Mouse (Mus musculus): ENCODE data around the gene Rufy4. TPM values are rescaled to one million over a fixed set of nuclear protein-coding genes. Genes with fewer than 3 reads are reported as not detected.

Rufy4 gene
- polyA plus RNA-seq, 1 experiment from 2014 or later, result 0.12 TPM

GRCm38 (mm10) chr1:74179624-74180408, 54.5 kb downstream of the Rufy4 start:
- peak; percentile 63; the same call in 1 of the 2 replicates for ATAC-seq

GRCm38 (mm10) chr1:74181462-74181861, 56.1 kb downstream of the Rufy4 start:
- Histone ChIP-seq H3K27ac (ENCODE audit: low read length) (no peak overlapping the region), H3K9me3 (ENCODE audit: control insufficient read depth, low read length) (no peaks in the 10 kb centered on the region), H3K9ac (ENCODE audit: low read depth, low read length) (no peak overlapping the region), H3K4me3 (ENCODE audit: low read length) (no peak overlapping the region), H3K4me2 (ENCODE audit: low read depth, low read length) (no peak overlapping the region), H3K36me3 (ENCODE audit: control insufficient read depth, insufficient read depth, low read length) (no peaks in the 10 kb centered on the region), H3K27me3 (replicated peaks; ENCODE audit: control insufficient read depth, insufficient read depth, low read length) (no peaks in the 10 kb centered on the region), H3K4me1 (ENCODE audit: control insufficient read depth, insufficient read depth, low read length) (peaks cover 3% of the 10 kb centered on the region; the same call in 1 of the 2 replicates)
- peak; percentile 58 for ATAC-seq
- 47% methylated on average over 2 of the region's 2 CpGs for WGBS

More at GRCm38 (mm10) chr1:74179624-74180408, 54.5 kb downstream of the Rufy4 start:
- no peaks in the 10 kb centered on the region for H3K27me3 ChIP-seq (replicated peaks; ENCODE audit: control insufficient read depth, insufficient read depth, low read length)
- H3K36me3 ChIP-seq (ENCODE audit: control insufficient read depth, insufficient read depth, low read length), result no peaks in the 10 kb centered on the region
- no peak overlapping the region for H3K4me2 ChIP-seq (ENCODE audit: low read depth, low read length)
- 46% methylated on average over 9 of the region's 9 CpGs for WGBS
- no peaks in the 10 kb centered on the region for H3K9me3 ChIP-seq (ENCODE audit: control insufficient read depth, low read length)
- H3K4me1 ChIP-seq (ENCODE audit: control insufficient read depth, insufficient read depth, low read length), result peaks cover 7% of the 10 kb centered on the region
- H3K4me3 ChIP-seq (ENCODE audit: low read length), result no peak overlapping the region
- H3K27ac ChIP-seq (ENCODE audit: low read length), result peak overlapping the region; percentile 10; the same call in 1 of the 2 replicates
- no peak overlapping the region for H3K9ac ChIP-seq (ENCODE audit: low read depth, low read length)

DNA sequence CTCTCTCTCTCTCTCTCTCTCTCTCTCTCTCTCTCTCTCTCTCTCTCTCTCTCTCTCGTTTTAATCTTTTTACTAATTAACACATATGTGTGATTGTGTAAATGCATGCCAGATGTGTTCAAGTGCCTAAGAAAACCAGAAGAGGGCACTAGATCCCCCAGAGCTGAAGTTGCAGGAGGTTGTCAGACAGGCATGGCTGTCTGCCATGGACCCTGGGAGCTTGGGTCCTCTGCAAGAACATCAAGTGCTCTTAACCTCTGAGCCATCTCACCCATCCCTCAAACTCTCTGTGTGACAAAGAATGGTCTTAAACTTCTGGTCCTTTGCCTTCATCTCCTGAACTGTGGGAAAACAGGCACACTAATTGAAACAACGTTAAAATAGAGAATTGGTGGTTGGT, 57.7 kb downstream of the Rufy4 start:
- H3K9me3 ChIP-seq (ENCODE audit: control insufficient read depth, low read length), result no peaks in the 10 kb centered on the region
- H3K4me3 ChIP-seq (ENCODE audit: low read length), result no peak overlapping the region
- WGBS, result 65% methylated on average over 2 of the region's 2 CpGs
- H3K36me3 ChIP-seq (ENCODE audit: control insufficient read depth, insufficient read depth, low read length), result no peaks in the 10 kb centered on the region
- peaks cover 3% of the 10 kb centered on the region; the same call in 1 of the 2 replicates for H3K4me1 ChIP-seq (ENCODE audit: control insufficient read depth, insufficient read depth, low read length)
- no peak overlapping the region for H3K27ac ChIP-seq (ENCODE audit: low read length)
- H3K4me2 ChIP-seq (ENCODE audit: low read depth, low read length), result no peak overlapping the region
- no peak for ATAC-seq
- no peaks in the 10 kb centered on the region for H3K27me3 ChIP-seq (replicated peaks; ENCODE audit: control insufficient read depth, insufficient read depth, low read length)
- H3K9ac ChIP-seq (ENCODE audit: low read depth, low read length), result no peak overlapping the region

DNA sequence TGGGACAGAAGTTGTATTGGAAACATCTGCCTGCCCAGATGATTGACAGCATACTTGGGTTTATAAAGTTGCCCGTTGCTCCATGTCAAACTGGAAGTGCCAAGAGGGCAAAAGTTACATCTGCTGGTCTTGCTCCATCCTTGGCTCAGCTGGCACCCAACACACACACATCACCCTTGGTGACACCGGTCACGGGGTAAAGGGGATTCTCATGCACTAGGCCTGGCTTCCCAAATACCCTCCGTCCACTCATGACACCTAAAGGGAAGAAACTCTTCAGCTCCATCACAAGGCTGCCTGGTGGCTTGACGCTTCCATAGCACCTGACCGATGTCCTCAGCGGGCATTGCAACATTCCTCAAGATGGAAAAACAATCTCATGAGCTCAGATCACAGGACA, 65.1 kb downstream of the Rufy4 start:
- H3K9ac ChIP-seq (ENCODE audit: low read depth, low read length), result no peak overlapping the region
- no peaks in the 10 kb centered on the region for H3K36me3 ChIP-seq (ENCODE audit: control insufficient read depth, insufficient read depth, low read length)
- no peak overlapping the region for H3K4me3 ChIP-seq (ENCODE audit: low read length)
- H3K4me1 ChIP-seq (ENCODE audit: control insufficient read depth, insufficient read depth, low read length), result no peaks in the 10 kb centered on the region
- no peak overlapping the region for H3K4me2 ChIP-seq (ENCODE audit: low read depth, low read length)
- no peak overlapping the region for H3K27ac ChIP-seq (ENCODE audit: low read length)
- WGBS, result 89% methylated on average over 7 of the region's 7 CpGs
- no peaks in the 10 kb centered on the region for H3K27me3 ChIP-seq (replicated peaks; ENCODE audit: control insufficient read depth, insufficient read depth, low read length)
- no peaks in the 10 kb centered on the region for H3K9me3 ChIP-seq (ENCODE audit: control insufficient read depth, low read length)
- no peak for ATAC-seq

- H3K4me2 ChIP-seq (ENCODE audit: low read depth, low read length), result no peak overlapping the region
- no peak for ATAC-seq
- WGBS, result 69% methylated on average over 2 of the region's 2 CpGs
Measured at GRCm38 (mm10) chr1:74192711-74193110, 67.4 kb downstream of the Rufy4 start.

DNA sequence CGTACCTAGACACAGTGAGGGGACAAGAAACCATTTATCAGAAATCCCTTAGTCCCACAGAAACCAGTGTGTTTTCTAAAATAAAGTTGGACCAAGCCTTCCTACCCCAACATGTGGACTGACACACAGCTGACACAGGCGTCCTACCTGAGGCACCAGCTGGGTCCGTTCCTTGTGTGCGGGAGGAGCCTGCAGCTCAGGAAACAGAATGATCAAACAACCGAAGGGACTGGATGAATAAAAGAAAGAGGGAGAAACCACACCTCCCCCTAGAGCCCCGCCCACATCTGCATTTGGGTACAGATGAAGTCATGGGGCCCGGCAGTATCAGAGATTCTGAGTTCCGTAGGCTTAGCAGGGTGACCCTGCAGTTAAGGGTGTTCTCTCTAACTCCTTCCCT, 69.1 kb downstream of the Rufy4 start, which contains the start of gene Cxcr1:
Cxcr1 (minus strand) TSS at position 187 of the 400 bp plus-strand sequence.
- H3K4me1 ChIP-seq (ENCODE audit: control insufficient read depth, insufficient read depth, low read length), result peaks cover 8% of the 10 kb centered on the region
- WGBS, result 67% methylated on average over 8 of the region's 8 CpGs
- H3K4me3 ChIP-seq (ENCODE audit: low read length), result no peak within 1 kb of the TSS
- H3K36me3 ChIP-seq (ENCODE audit: control insufficient read depth, insufficient read depth, low read length), result no peaks in the 10 kb centered on the region
- no peaks in the 10 kb centered on the region for H3K27me3 ChIP-seq (replicated peaks; ENCODE audit: control insufficient read depth, insufficient read depth, low read length)
- H3K9me3 ChIP-seq (ENCODE audit: control insufficient read depth, low read length), result no peaks in the 10 kb centered on the region
- no peak for ATAC-seq
- H3K27ac ChIP-seq (ENCODE audit: low read length), result no peak within 1 kb of the TSS
- no peak within 1 kb of the TSS for H3K4me2 ChIP-seq (ENCODE audit: low read depth, low read length)
- H3K9ac ChIP-seq (ENCODE audit: low read depth, low read length), result no peak within 1 kb of the TSS

More at GRCm38 (mm10) chr1:74192711-74193110, 67.4 kb downstream of the Rufy4 start:
- Histone ChIP-seq H3K9me3 (ENCODE audit: control insufficient read depth, low read length) (no peaks in the 10 kb centered on the region), H3K27ac (ENCODE audit: low read length) (no peak overlapping the region), H3K9ac (ENCODE audit: low read depth, low read length) (no peak overlapping the region), H3K4me1 (ENCODE audit: control insufficient read depth, insufficient read depth, low read length) (no peaks in the 10 kb centered on the region), H3K36me3 (ENCODE audit: control insufficient read depth, insufficient read depth, low read length) (no peaks in the 10 kb centered on the region), H3K27me3 (replicated peaks; ENCODE audit: control insufficient read depth, insufficient read depth, low read length) (no peaks in the 10 kb centered on the region), H3K4me3 (ENCODE audit: low read length) (no peak overlapping the region)

DNA sequence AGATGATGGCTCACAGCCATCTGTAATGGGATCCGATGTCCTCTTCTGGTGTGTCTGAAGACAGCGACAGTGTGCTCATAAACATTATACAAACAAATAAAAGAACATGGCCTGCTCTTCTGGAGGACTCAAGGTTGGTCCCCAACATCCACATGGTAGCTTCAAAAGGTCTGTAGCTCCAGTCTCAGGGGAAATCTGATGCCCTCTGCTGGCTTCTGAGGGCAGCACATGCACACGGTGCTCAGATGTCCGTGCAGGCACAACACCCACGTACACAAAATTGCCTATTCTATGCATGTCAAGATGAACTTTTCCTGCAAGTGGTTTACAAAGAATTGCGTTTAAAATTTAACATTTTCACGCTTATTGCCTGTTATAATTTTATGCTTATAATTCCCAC, 70.6 kb downstream of the Rufy4 start:
- H3K4me2 ChIP-seq (ENCODE audit: low read depth, low read length), result no peak overlapping the region
- no peak overlapping the region for H3K9ac ChIP-seq (ENCODE audit: low read depth, low read length)
- 49% methylated on average over 7 of the region's 7 CpGs for WGBS
- H3K27ac ChIP-seq (ENCODE audit: low read length), result peak overlapping the region; percentile 84
- H3K9me3 ChIP-seq (ENCODE audit: control insufficient read depth, low read length), result no peaks in the 10 kb centered on the region
- H3K4me3 ChIP-seq (ENCODE audit: low read length), result no peak overlapping the region
- H3K4me1 ChIP-seq (ENCODE audit: control insufficient read depth, insufficient read depth, low read length), result peaks cover 18% of the 10 kb centered on the region
- ATAC-seq, result no peak
- H3K36me3 ChIP-seq (ENCODE audit: control insufficient read depth, insufficient read depth, low read length), result no peaks in the 10 kb centered on the region
- H3K27me3 ChIP-seq (replicated peaks; ENCODE audit: control insufficient read depth, insufficient read depth, low read length), result no peaks in the 10 kb centered on the region

DNA sequence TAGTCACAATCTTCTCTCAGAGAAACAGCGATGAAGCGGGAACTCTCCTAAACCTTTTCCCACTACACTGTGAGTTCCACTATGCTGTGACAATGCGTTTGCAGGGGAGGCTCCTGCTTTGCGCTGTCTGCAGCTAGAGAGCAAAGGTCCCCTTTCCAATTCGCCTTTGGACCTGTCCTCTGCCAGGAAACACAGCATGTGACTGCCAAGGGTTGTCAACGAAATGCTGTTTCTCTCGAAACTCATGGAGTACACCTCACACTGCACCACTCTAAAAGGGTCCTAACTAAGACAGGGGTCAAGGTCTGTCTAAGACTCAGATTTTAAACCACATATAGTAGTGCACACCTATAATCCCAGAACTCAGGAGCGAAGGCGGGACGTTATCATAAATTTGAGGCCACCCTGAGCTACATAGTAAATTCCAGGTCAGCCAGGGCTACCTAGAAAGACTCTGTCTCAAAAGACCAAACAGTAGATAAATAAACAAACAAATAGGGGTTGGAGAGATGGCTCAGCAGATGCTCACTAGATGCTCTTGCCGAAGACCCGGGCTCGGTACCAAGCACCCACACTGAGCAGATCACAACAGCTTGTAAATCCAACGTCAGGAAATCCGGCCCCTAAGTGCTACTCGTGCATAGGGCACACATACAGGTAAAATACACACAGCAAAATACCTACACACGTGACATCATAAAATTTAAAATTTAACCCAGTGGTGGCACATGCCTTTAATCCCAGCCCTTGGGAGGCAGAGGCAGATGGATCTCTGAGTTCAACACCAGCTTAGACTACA, 71.5 kb downstream of the Rufy4 start:
- 62% methylated on average over 17 of the region's 17 CpGs for WGBS
- H3K4me1 ChIP-seq (ENCODE audit: control insufficient read depth, insufficient read depth, low read length), result peaks cover 18% of the 10 kb centered on the region
- no peaks in the 10 kb centered on the region for H3K9me3 ChIP-seq (ENCODE audit: control insufficient read depth, low read length)
- H3K27me3 ChIP-seq (replicated peaks; ENCODE audit: control insufficient read depth, insufficient read depth, low read length), result no peaks in the 10 kb centered on the region
- H3K4me2 ChIP-seq (ENCODE audit: low read depth, low read length), result peak overlapping the region; percentile 36; the same call in 1 of the 2 replicates
- H3K27ac ChIP-seq (ENCODE audit: low read length), result peak overlapping the region; percentile 84
- H3K4me3 ChIP-seq (ENCODE audit: low read length), result no peak overlapping the region
- no peaks in the 10 kb centered on the region for H3K36me3 ChIP-seq (ENCODE audit: control insufficient read depth, insufficient read depth, low read length)
- ATAC-seq, result peak; percentile 87
- peak overlapping the region; percentile 21; the same call in 1 of the 2 replicates for H3K9ac ChIP-seq (ENCODE audit: low read depth, low read length)

All from intestine, embryonic 16.5 days (tissue).